ENCODE assay signal across 8 mouse cellular contexts in the genomic region with DNA sequence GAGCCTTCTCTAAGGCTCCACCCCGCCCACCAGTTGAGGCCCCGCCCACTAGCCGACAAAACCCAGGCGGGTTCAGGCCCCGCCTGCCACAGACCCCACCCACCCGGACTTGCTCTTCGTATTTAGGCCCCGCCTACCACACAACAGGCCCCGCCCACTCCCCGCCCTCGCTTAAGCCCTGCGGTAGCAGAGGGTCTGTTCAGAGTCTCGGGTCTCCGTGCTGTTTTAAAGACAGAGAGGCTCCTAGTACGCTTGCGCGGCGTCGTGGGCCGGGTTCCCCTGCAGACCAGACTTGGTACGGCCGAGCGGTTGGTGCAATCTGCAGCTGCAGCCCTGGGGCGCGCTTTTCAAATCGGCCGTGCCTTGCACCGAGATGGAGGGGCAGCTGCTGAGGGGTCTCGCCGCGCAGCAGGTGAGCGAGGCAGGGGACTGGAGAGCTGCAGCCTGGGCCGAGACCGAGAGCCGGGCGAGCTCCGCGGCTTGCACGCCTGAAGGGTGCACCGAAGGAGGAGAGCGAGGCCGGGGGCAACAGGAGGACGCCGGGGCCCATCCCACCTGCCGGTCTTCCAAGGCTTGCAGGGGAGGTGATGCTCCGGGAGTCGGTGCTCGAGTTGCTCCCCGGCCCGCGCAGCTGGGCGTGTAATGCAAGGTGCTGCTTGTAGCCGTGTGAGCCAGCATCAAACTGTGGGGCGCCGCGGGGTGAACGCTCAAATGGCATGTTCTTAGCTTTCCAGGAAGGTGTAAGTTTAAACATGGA. TPM values are rescaled to one million over a fixed set of nuclear protein-coding genes. Genes with fewer than 3 reads are reported as not detected.
DNase-seq lines count a peak whose midpoint lies in the region; ATAC-seq lines count a peak whose summit lies in the region.

A gene (plus strand): TSS at position 170 of the 757 bp plus-strand sequence.

- H3K4me1 ChIP-seq in hindbrain, embryonic 14.5 days (replicated peaks; ENCODE audit: control insufficient read depth, insufficient read depth, low read length) = no peaks in the 10 kb centered on the region

- no peaks in the 10 kb centered on the region for H3K36me3 ChIP-seq in hindbrain, embryonic 14.5 days (replicated peaks; ENCODE audit: control insufficient read depth, insufficient read depth)

- under 1% methylated on average over 57 of the region's 57 CpGs for WGBS in hindbrain, embryonic 14.5 days

- H3K4me2 ChIP-seq in hindbrain, embryonic 14.5 days (replicated peaks) = peak within 1 kb of the TSS; percentile 99

- peak within 1 kb of the TSS; percentile 21; the same call in 1 of the 2 replicates for H3K27ac ChIP-seq in hindbrain, embryonic 14.5 days

- no peaks in the 10 kb centered on the region for H3K27me3 ChIP-seq in hindbrain, embryonic 14.5 days (ENCODE audit: control insufficient read depth, insufficient read depth, low read length)

- no peaks in the 10 kb centered on the region for H3K9me3 ChIP-seq in hindbrain, embryonic 14.5 days (ENCODE audit: control insufficient read depth, low read length)

- DNase-seq in WW6 (ENCODE audit: low read depth, low spot score) = peak; percentile 94
- peak; percentile 75 to 91 for DNase-seq in cerebellum, postnatal 25 days
- peak; percentile 72 to 74 for DNase-seq in frontal cortex, postnatal 25 days (ENCODE audit: low spot score in 2 of 2)
- DNase-seq in hindbrain, embryonic 14.5 days (ENCODE audit: low spot score) = peak; percentile 94
- DNase-seq in left cerebral cortex, adult 11 months (ENCODE audit: low spot score) = peak; percentile 73
- DNase-seq in lung, postnatal 36 days = peak; percentile 94
- DNase-seq in retina, embryonic 14.5 days (ENCODE audit: low spot score) = peak; percentile 98
- peak; percentile 92 to 94 for DNase-seq in thymus, postnatal 36 days

- peak within 1 kb of the TSS; percentile 57 for H3K9ac ChIP-seq in hindbrain, embryonic 14.5 days

- ATAC-seq in hindbrain, embryonic 14.5 days (ENCODE audit: low FRiP score) = peak; percentile 98

- H3K4me3 ChIP-seq in hindbrain, embryonic 14.5 days (replicated peaks; ENCODE audit: low read length) = peak within 1 kb of the TSS; percentile 72

RNA-seq across cellular contexts. Expression of the gene that starts here (rescaled TPM):
- 3.4 and 5.1 TPM in 2 replicates for polyA plus RNA-seq in hindbrain, embryonic 14.5 days (2014; fragmentation: Nextera tagmentation; extraction: Ambion mirVana)

Comparison
In these comparisons a context has a peak if more than half of its experiments do, and no peak if none do; other contexts are left out.
1. Peak in every context shown above with its lines: DNase-seq, ATAC-seq, H3K4me3 ChIP-seq and H3K27ac ChIP-seq.